Mouse (Mus musculus): Measurements from ENCODE around the gene Slc26a3. TPM values are rescaled to one million over a fixed set of nuclear protein-coding genes. Genes with fewer than 3 reads are reported as not detected.

Slc26a3 gene
- total RNA-seq, 1 experiment, result not detected

- Histone ChIP-seq H3K9ac (ENCODE audit: insufficient read depth, low read depth, low read length, poor library complexity, severe bottlenecking) (no peak overlapping the region), H3K36me3 (ENCODE audit: control insufficient read depth, insufficient read depth, low read length, poor library complexity, severe bottlenecking) (no peaks in the 10 kb centered on the region), H3K27ac (ENCODE audit: insufficient read depth, low read depth, low read length, poor library complexity, severe bottlenecking) (no peak overlapping the region), H3K9me3 (ENCODE audit: control insufficient read depth, insufficient read depth, low read depth, low read length) (peaks cover 5% of the 10 kb centered on the region; the same call in 1 of the 2 replicates), H3K4me1 (ENCODE audit: control insufficient read depth in 2 of 2, insufficient read depth in 2 of 2, low read length in 2 of 2, poor library complexity in 1 of 2) (no peaks in the 10 kb centered on the region), H3K4me3 (ENCODE audit: insufficient read depth in 1 of 2, low read depth in 1 of 2, low read length in 2 of 2, poor library complexity in 1 of 2, severe bottlenecking in 1 of 2) (no peak overlapping the region)
- no peak for DNase-seq (ENCODE audit: low read depth, low spot score)
- in situ Hi-C loops (cut with MboI; ENCODE audit: low sequenced_read_pairs in 2 of 2, unreplicated experiment in 2 of 2), result no loop called here
- TF ChIP-seq CHD2 (IDR thresholded peaks at IDR 0.05; ENCODE audit: low read depth, low read length) (no peak), MAFK (IDR thresholded peaks at IDR 0.05; ENCODE audit: insufficient read depth, low read depth, low read length) (no peak), HCFC1 (IDR thresholded peaks at IDR 0.05; ENCODE audit: borderline replicate concordance, insufficient read depth, low read length) (no peak), ZNF384 (IDR thresholded peaks at IDR 0.05; ENCODE audit: low read depth, low read length) (no peak), ZC3H11A (IDR thresholded peaks at IDR 0.05; ENCODE audit: borderline replicate concordance, low read depth, low read length) (no peak)
Measured at GRCm38 (mm10) chr12:31367721-31368120, 22.9 kb upstream of the Slc26a3 start.

- peaks cover 5% of the 10 kb centered on the region; the same call in 1 of the 2 replicates for H3K9me3 ChIP-seq (ENCODE audit: control insufficient read depth, insufficient read depth, low read depth, low read length)
- H3K4me3 ChIP-seq (ENCODE audit: insufficient read depth in 1 of 2, low read depth in 1 of 2, low read length in 2 of 2, poor library complexity in 1 of 2, severe bottlenecking in 1 of 2), result no peak overlapping the region
- no peak overlapping the region for H3K9ac ChIP-seq (ENCODE audit: insufficient read depth, low read depth, low read length, poor library complexity, severe bottlenecking)
- in situ Hi-C loops (cut with MboI; ENCODE audit: low sequenced_read_pairs in 2 of 2, unreplicated experiment in 2 of 2), result no loop called here
- H3K36me3 ChIP-seq (ENCODE audit: control insufficient read depth, insufficient read depth, low read length, poor library complexity, severe bottlenecking), result no peaks in the 10 kb centered on the region
- DNase-seq (ENCODE audit: low read depth, low spot score), result no peak
- no peak overlapping the region for H3K27ac ChIP-seq (ENCODE audit: insufficient read depth, low read depth, low read length, poor library complexity, severe bottlenecking)
- TF ChIP-seq MAFK (IDR thresholded peaks at IDR 0.05; ENCODE audit: insufficient read depth, low read depth, low read length) (no peak), HCFC1 (IDR thresholded peaks at IDR 0.05; ENCODE audit: borderline replicate concordance, insufficient read depth, low read length) (no peak), ZNF384 (IDR thresholded peaks at IDR 0.05; ENCODE audit: low read depth, low read length) (no peak), CHD2 (IDR thresholded peaks at IDR 0.05; ENCODE audit: low read depth, low read length) (no peak), ZC3H11A (IDR thresholded peaks at IDR 0.05; ENCODE audit: borderline replicate concordance, low read depth, low read length) (no peak)
- no peaks in the 10 kb centered on the region for H3K4me1 ChIP-seq (ENCODE audit: control insufficient read depth in 2 of 2, insufficient read depth in 2 of 2, low read length in 2 of 2, poor library complexity in 1 of 2)
Measured at GRCm38 (mm10) chr12:31369118-31369517, 21.6 kb upstream of the Slc26a3 start.

- Histone ChIP-seq H3K4me1 (ENCODE audit: control insufficient read depth in 2 of 2, insufficient read depth in 2 of 2, low read length in 2 of 2, poor library complexity in 1 of 2) (no peaks in the 10 kb centered on the region), H3K9ac (ENCODE audit: insufficient read depth, low read depth, low read length, poor library complexity, severe bottlenecking) (no peak overlapping the region), H3K4me3 (ENCODE audit: insufficient read depth in 1 of 2, low read depth in 1 of 2, low read length in 2 of 2, poor library complexity in 1 of 2, severe bottlenecking in 1 of 2) (no peak overlapping the region), H3K27ac (ENCODE audit: insufficient read depth, low read depth, low read length, poor library complexity, severe bottlenecking) (no peak overlapping the region), H3K36me3 (ENCODE audit: control insufficient read depth, insufficient read depth, low read length, poor library complexity, severe bottlenecking) (no peaks in the 10 kb centered on the region), H3K9me3 (ENCODE audit: control insufficient read depth, insufficient read depth, low read depth, low read length) (peaks cover 5% of the 10 kb centered on the region; the same call in 1 of the 2 replicates)
- in situ Hi-C loops (cut with MboI; ENCODE audit: low sequenced_read_pairs in 2 of 2, unreplicated experiment in 2 of 2), result no loop called here
- DNase-seq (ENCODE audit: low read depth, low spot score), result no peak
- TF ChIP-seq HCFC1 (IDR thresholded peaks at IDR 0.05; ENCODE audit: borderline replicate concordance, insufficient read depth, low read length) (no peak), CHD2 (IDR thresholded peaks at IDR 0.05; ENCODE audit: low read depth, low read length) (no peak), MAFK (IDR thresholded peaks at IDR 0.05; ENCODE audit: insufficient read depth, low read depth, low read length) (no peak), ZNF384 (IDR thresholded peaks at IDR 0.05; ENCODE audit: low read depth, low read length) (no peak)
Measured at GRCm38 (mm10) chr12:31369656-31370055, 21.0 kb upstream of the Slc26a3 start.

- Histone ChIP-seq H3K4me3 (ENCODE audit: insufficient read depth in 1 of 2, low read depth in 1 of 2, low read length in 2 of 2, poor library complexity in 1 of 2, severe bottlenecking in 1 of 2) (no peak overlapping the region), H3K27ac (ENCODE audit: insufficient read depth, low read depth, low read length, poor library complexity, severe bottlenecking) (no peak overlapping the region), H3K36me3 (ENCODE audit: control insufficient read depth, insufficient read depth, low read length, poor library complexity, severe bottlenecking) (no peaks in the 10 kb centered on the region), H3K9me3 (ENCODE audit: control insufficient read depth, insufficient read depth, low read depth, low read length) (no peaks in the 10 kb centered on the region), H3K9ac (ENCODE audit: insufficient read depth, low read depth, low read length, poor library complexity, severe bottlenecking) (no peak overlapping the region), H3K4me1 (ENCODE audit: control insufficient read depth in 2 of 2, insufficient read depth in 2 of 2, low read length in 2 of 2, poor library complexity in 1 of 2) (peaks cover 0 to 5% of the 10 kb centered on the region in 2 experiments; a peak in 1 of 4 replicates)
- peak; percentile 37 for DNase-seq (ENCODE audit: low read depth, low spot score)
- TF ChIP-seq CHD2 (IDR thresholded peaks at IDR 0.05; ENCODE audit: low read depth, low read length), result no peak
- TF ChIP-seq ZC3H11A (IDR thresholded peaks at IDR 0.05; ENCODE audit: borderline replicate concordance, low read depth, low read length), result peak; percentile 54; the same call in 1 of the 2 replicates
- no peak for TF ChIP-seq ZNF384 (IDR thresholded peaks at IDR 0.05; ENCODE audit: low read depth, low read length)
- in situ Hi-C loops (cut with MboI; ENCODE audit: low sequenced_read_pairs in 2 of 2, unreplicated experiment in 2 of 2), result no loop called here
Measured at GRCm38 (mm10) chr12:31374603-31375282, 15.9 kb upstream of the Slc26a3 start.

GRCm38 (mm10) chr12:31375283-31375615 lies 15.4 kb upstream of the Slc26a3 start:
- in situ Hi-C loops (cut with MboI; ENCODE audit: low sequenced_read_pairs in 2 of 2, unreplicated experiment in 2 of 2), result no loop called here
- H3K36me3 ChIP-seq (ENCODE audit: control insufficient read depth, insufficient read depth, low read length, poor library complexity, severe bottlenecking), result no peaks in the 10 kb centered on the region
- no peak overlapping the region for H3K9ac ChIP-seq (ENCODE audit: insufficient read depth, low read depth, low read length, poor library complexity, severe bottlenecking)
- H3K4me3 ChIP-seq (ENCODE audit: insufficient read depth in 1 of 2, low read depth in 1 of 2, low read length in 2 of 2, poor library complexity in 1 of 2, severe bottlenecking in 1 of 2), result no peak overlapping the region
- no peaks in the 10 kb centered on the region for H3K9me3 ChIP-seq (ENCODE audit: control insufficient read depth, insufficient read depth, low read depth, low read length)
- no peak for TF ChIP-seq CHD2 (IDR thresholded peaks at IDR 0.05; ENCODE audit: low read depth, low read length)
- H3K4me1 ChIP-seq (ENCODE audit: control insufficient read depth in 2 of 2, insufficient read depth in 2 of 2, low read length in 2 of 2, poor library complexity in 1 of 2), result peaks cover 0 to 5% of the 10 kb centered on the region in 2 experiments; a peak in 1 of 4 replicates
- no peak for DNase-seq (ENCODE audit: low read depth, low spot score)
- no peak overlapping the region for H3K27ac ChIP-seq (ENCODE audit: insufficient read depth, low read depth, low read length, poor library complexity, severe bottlenecking)

Measured in ES-E14 (cell line).